Mouse (Mus musculus) neural tube, embryonic 13.5 days (tissue): ENCODE measurements around the gene Adh1. TPM values are rescaled to one million over a fixed set of nuclear protein-coding genes. Genes with fewer than 3 reads are reported as not detected.

ENCODE experiments used
- ATAC-seq: fragments of 200-750 bp; cut with Nextera tagmentation; 2 replicates; pipeline ENCODE4 v1.8.0; 2017; ENCODE audit warnings: low read depth, mild to moderate bottlenecking, moderate TSS enrichment, moderate library complexity
- H3K27ac ChIP-seq: fragments of 300-500 bp; sonication (generic); replicated peaks from 2 replicates; pipeline ENCODE4 v1.5.1; 2015; ENCODE audit warnings: moderate library complexity, mild to moderate bottlenecking, inconsistent platforms
- H3K27me3 ChIP-seq: fragments of 300-500 bp; sonication (generic); 2 replicates; pipeline ENCODE4 v1.6.1; 2015; ENCODE audit warnings: mild to moderate bottlenecking, inconsistent platforms
- H3K36me3 ChIP-seq: fragments of 300-500 bp; sonication (generic); 2 replicates; pipeline ENCODE4 v1.6.1; 2015; ENCODE audit warnings: mild to moderate bottlenecking, inconsistent platforms
- H3K4me1 ChIP-seq: fragments of 300-500 bp; sonication (generic); replicated peaks from 2 replicates; pipeline ENCODE4 v1.6.1; 2015; ENCODE audit warnings: inconsistent platforms
- H3K4me2 ChIP-seq: fragments of 300-500 bp; sonication (generic); 2 replicates; pipeline ENCODE4 v1.6.1; 2015; ENCODE audit warnings: inconsistent platforms, mild to moderate bottlenecking, moderate library complexity
- H3K4me3 ChIP-seq: fragments of 300-500 bp; sonication (generic); 2 replicates; pipeline ENCODE4 v1.5.1; 2015; ENCODE audit warnings: mild to moderate bottlenecking, inconsistent platforms
- H3K9ac ChIP-seq: fragments of 300-500 bp; sonication (generic); 2 replicates; pipeline ENCODE4 v1.6.1; 2015; ENCODE audit warnings: moderate library complexity, mild to moderate bottlenecking, inconsistent platforms
- H3K9me3 ChIP-seq: fragments of 300-500 bp; sonication (generic); 2 replicates; pipeline ENCODE4 v1.6.1; 2016; ENCODE audit warnings: inconsistent platforms
- WGBS: fragments of 180-500 bp; shearing (Covaris S2); methylation state at CpG from one replicate; pipeline ENCODE4 v1.1.7; 2015; 5-methylcytosine and 5-hydroxymethylcytosine counted together
- polyA plus RNA-seq: library from polyadenylated mRNA; unstranded; fragments of >200 nt; fragmentation: Nextera tagmentation; extraction: Ambion mirVana; gene quantifications from 2 replicates; pipeline ENCODE4 v1.2.1, GENCODE M21; 2015

The Adh1 gene
- polyA plus RNA-seq, 1 experiment from 2014 or later: 3.6 TPM

DNA sequence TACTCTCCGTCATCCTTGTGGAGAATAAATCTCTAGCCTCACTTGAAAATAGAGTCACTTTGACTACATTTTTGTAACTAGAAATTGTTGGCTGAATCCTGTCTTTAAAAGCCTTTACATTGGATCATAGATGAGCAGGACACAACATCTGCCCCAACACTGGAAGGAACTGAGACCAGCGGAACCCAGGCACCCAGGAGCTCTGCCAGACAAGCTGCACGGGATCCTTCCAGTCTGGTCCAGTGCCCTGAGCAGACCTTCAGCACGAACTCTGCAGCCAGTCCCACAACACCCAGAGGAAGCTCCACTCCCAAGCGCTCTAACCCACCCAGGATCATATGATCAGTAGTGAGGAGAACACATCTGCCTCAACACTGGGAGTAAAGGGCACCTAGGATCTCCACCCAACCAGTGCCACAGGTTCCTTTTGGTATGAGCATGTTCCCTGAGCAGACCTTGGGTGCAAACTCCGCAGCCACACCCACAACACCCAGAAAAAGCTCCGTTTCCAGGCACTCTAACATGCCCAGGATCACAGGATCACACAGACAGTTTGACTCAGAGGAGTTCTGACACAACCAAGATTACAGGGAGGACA lies 32.6 kb downstream of the Adh1 start:
- no peaks in the 10 kb centered on the region for H3K4me1 ChIP-seq
- H3K27ac ChIP-seq: no peak overlapping the region
- H3K9me3 ChIP-seq: peaks cover 11% of the 10 kb centered on the region
- H3K4me3 ChIP-seq: no peak overlapping the region
- H3K9ac ChIP-seq: no peak overlapping the region
- no peak overlapping the region for H3K4me2 ChIP-seq
- no peaks in the 10 kb centered on the region for H3K27me3 ChIP-seq
- no peaks in the 10 kb centered on the region for H3K36me3 ChIP-seq
- 93% methylated on average over 7 of the region's 7 CpGs for WGBS
- no peak for ATAC-seq

DNA sequence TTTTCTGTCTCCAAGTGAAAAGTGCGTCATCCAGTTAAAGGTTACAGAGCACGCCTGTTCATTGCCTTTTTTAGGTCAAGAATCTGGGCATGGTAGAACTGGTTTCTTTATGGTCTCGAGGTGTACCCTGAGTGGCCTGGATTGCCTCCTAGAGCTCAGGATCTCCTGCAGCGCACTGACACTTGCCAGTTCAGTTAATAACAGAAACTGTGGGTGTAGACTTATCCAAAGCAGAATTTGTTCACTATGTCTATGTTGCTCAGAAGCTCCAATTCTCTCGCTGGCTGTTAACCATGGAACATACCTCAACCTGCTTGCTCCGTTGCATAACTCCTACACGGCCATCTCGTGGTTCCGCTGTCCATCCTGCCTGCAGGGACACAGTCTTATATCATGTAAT lies 39.3 kb downstream of the Adh1 start:
- ATAC-seq: no peak
- WGBS: 95% methylated on average over 9 of the region's 9 CpGs
- H3K27me3 ChIP-seq: no peaks in the 10 kb centered on the region

DNA sequence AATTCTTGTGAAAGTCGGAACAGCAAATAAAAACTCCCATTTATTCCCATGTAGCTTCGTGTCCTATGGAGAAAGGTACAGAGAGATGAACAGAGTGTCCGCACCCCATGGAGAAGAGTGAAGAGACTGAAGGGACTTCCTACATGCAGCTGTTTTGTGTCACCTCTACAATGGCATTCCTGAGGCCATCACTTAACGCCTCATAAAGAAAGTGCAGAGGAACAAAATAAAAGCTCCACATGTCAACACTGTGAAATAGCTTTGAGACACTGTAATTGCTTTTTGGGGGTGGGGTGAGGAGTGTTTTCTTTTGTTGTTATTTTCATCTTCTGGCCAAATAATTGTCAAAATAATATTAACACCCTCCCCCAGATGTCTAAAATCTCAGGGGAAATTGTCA lies 41.9 kb downstream of the Adh1 start:
- Histone ChIP-seq H3K9ac (no peak overlapping the region), H3K27me3 (no peaks in the 10 kb centered on the region), H3K4me2 (no peak overlapping the region), H3K27ac (no peak overlapping the region), H3K9me3 (peaks cover 14% of the 10 kb centered on the region), H3K36me3 (no peaks in the 10 kb centered on the region), H3K4me3 (no peak overlapping the region), H3K4me1 (peaks cover 16% of the 10 kb centered on the region)
- 31% methylated on average over 4 of the region's 4 CpGs for WGBS
- ATAC-seq: no peak

More for the DNA sequence above, 39.3 kb downstream of the Adh1 start:
- peaks cover 18% of the 10 kb centered on the region for H3K9me3 ChIP-seq
- H3K4me1 ChIP-seq: peaks cover 16% of the 10 kb centered on the region
- no peaks in the 10 kb centered on the region for H3K36me3 ChIP-seq
- H3K9ac ChIP-seq: no peak overlapping the region
- no peak overlapping the region for H3K4me2 ChIP-seq
- no peak overlapping the region for H3K4me3 ChIP-seq
- no peak overlapping the region for H3K27ac ChIP-seq

DNA sequence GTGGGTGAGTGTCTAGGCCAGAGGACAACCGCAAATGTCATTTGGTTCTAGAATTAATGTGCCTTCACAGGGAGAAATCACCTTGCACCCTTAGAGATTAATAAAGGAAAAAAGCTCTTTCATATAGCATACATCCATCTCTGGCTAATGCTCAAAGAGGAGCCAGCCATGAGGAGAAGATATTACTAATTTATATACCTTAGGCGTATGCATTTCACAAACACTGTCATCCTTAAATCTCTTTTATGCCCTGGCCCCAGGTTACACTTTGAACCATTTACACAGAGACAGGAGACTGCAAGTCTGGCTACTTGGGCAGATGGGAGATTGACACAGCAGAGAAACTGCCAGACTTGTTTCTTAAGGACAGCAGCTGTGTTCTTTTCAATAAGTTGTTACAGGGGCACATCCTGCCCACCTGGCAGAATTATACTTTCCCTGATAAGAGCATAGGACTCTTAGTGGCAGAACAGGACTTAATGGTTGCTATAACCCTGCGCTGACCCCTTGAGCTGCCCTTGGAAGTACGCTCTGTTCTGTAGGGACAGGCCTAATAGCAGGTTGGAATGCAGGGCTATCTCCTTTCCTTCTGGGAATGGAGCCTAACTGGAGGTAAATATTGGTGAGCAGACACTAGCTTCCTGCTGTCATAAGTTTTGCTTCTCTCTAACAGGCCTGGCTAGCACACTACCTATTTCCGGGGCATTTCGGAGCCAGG lies 43.1 kb downstream of the Adh1 start:
- Histone ChIP-seq H3K9me3 (0 out of 2 replicates have a peak, but pooled peaks cover 2% of the 10 kb centered on the region), H3K4me1 (peaks cover 16% of the 10 kb centered on the region), H3K27ac (no peak overlapping the region), H3K27me3 (no peaks in the 10 kb centered on the region), H3K9ac (no peak overlapping the region), H3K36me3 (no peaks in the 10 kb centered on the region), H3K4me3 (no peak overlapping the region), H3K4me2 (no peak overlapping the region)
- peak; percentile 36; the same call in 1 of the 2 replicates for ATAC-seq
- WGBS: 70% methylated on average over 6 of the region's 6 CpGs

DNA sequence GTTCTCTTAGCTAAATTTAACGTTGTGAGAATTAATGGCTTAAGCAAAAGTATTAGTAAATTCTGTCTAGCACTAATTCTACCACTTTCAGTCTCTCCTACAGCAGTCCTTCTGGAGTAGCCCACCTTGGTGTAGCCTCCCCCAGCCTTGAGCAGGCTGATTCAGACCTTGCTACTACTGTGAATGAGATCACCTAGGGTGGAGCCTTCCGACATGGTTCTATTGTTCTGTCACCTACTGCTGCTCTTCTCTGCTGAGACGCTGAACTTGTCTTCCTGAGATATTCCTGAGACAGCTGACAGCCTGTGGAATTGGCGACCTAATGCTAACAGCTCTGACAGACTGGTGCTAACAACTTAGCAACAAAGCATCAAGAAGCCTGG lies 43.7 kb downstream of the Adh1 start:
- ATAC-seq: no peak
- Histone ChIP-seq H3K36me3 (no peaks in the 10 kb centered on the region), H3K4me1 (peaks cover 16% of the 10 kb centered on the region), H3K9me3 (no peaks in the 10 kb centered on the region), H3K4me2 (no peak overlapping the region), H3K27ac (no peak overlapping the region), H3K4me3 (no peak overlapping the region), H3K27me3 (no peaks in the 10 kb centered on the region), H3K9ac (no peak overlapping the region)
- WGBS: 43% methylated on average over 4 of the region's 4 CpGs

DNA sequence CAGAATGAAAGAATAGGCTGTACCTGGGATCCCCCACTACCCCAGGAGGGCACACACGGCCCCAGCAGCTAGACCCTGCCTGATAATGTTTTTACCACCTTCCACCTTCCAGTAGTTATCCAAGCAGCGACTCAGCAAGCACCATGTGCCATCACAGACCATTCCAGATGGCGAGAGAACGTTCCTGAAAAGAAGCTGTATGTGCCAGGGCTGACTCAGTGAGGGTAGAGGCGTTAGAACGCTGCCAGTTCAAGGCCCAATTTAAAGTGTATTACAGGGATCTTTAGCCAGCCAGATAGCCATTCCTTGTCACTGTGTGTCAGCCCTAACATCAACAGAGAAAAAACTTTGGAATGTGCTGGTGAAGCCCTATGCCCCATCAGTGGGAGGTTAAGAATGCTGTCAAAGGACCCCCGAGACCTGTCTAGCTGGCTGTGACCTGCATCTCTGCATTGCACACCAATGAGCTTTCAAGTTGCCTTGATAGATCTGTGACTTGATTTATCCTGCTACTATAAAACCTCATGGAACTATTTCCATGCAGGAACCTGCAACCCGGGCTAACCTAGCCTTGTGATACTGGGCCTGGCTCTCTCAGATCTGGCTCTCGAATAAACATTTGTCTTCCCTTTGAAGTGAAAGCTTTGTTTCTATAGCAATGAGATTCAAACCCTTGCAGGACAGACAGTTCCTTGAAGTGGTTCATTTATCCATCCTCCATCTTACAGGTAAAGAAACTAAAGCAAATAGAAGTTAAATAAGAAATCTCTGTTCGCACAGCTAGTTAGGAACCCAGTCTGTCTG lies 44.9 kb downstream of the Adh1 start:
- Histone ChIP-seq H3K9ac (no peak overlapping the region), H3K36me3 (no peaks in the 10 kb centered on the region), H3K4me2 (no peak overlapping the region), H3K4me3 (no peak overlapping the region), H3K9me3 (no peaks in the 10 kb centered on the region), H3K27ac (no peak overlapping the region), H3K4me1 (peaks cover 16% of the 10 kb centered on the region), H3K27me3 (no peaks in the 10 kb centered on the region)
- no peak for ATAC-seq
- 68% methylated on average over 10 of the region's 10 CpGs for WGBS

DNA sequence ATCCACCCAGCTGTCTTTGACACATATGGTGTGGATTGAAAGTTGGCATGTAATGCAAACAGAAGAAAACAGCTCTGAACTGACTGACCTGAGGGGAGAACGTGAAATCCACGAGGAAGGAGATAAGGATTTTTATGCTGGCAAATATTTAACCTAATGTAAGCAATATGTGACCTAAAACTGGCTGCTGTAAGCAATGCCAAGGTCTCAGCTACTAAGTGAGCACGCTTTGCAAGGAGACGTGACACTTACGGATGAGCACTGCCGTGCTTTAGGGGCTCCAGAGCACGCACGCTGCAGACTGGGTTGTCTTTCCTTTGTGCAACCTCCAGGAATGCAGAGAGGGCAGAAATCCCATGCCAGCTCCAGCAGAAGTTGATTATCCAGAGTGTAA lies 45.5 kb downstream of the Adh1 start:
- Histone ChIP-seq H3K36me3 (no peaks in the 10 kb centered on the region), H3K9ac (no peak overlapping the region), H3K27me3 (no peaks in the 10 kb centered on the region), H3K4me2 (no peak overlapping the region), H3K4me3 (no peak overlapping the region), H3K9me3 (no peaks in the 10 kb centered on the region), H3K27ac (no peak overlapping the region), H3K4me1 (peaks cover 16% of the 10 kb centered on the region)
- ATAC-seq: no peak
- WGBS: 59% methylated on average over 8 of the region's 8 CpGs

DNA sequence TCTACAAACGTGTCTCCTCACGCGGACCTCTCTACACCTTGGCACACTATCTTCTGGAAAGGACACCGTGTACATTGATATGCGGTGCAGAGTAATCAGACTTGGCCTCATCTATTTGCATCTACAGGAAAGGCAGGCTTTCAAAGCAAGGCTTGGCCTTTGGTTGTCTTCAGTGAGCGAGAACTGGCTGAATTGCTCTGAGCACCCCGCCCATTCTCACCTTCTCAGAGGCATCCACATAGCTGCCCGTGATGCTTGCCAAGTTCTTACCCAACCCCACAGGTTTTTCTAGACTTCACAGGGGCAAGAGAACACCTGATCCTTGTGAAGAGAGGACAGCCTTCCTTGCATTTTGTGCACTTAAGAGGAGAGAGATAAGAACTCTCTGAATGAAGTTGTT lies 49.1 kb downstream of the Adh1 start:
- Histone ChIP-seq H3K4me2 (no peak overlapping the region), H3K4me3 (no peak overlapping the region), H3K9ac (no peak overlapping the region), H3K27ac (no peak overlapping the region), H3K9me3 (no peaks in the 10 kb centered on the region), H3K4me1 (no peaks in the 10 kb centered on the region), H3K36me3 (no peaks in the 10 kb centered on the region), H3K27me3 (no peaks in the 10 kb centered on the region)
- WGBS: 91% methylated on average over 8 of the region's 8 CpGs
- ATAC-seq: no peak

DNA sequence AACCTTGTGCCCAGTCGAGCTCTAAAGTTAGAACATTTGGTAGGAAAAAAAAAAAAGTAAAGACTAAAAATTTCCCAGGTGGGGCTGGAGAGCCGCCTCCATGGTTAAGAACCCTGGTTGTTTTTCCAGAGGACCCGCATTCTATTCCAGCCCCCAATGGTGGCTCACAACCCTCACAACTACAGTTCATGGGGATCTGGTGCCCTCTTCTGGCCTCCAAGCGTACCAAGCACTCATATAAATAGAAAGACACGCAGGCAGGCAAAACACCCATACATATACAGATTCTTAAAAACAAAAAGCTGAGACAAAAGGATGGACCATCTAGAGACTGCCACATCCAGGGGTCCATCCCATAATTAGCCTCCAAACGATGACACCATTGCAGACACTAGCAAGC lies 50.2 kb downstream of the Adh1 start:
- H3K27me3 ChIP-seq: no peaks in the 10 kb centered on the region
- WGBS: 87% methylated on average over 6 of the region's 6 CpGs
- H3K4me3 ChIP-seq: no peak overlapping the region
- no peak overlapping the region for H3K27ac ChIP-seq
- no peaks in the 10 kb centered on the region for H3K4me1 ChIP-seq
- H3K9me3 ChIP-seq: no peaks in the 10 kb centered on the region
- no peak overlapping the region for H3K4me2 ChIP-seq
- ATAC-seq: no peak
- H3K36me3 ChIP-seq: no peaks in the 10 kb centered on the region
- H3K9ac ChIP-seq: no peak overlapping the region

DNA sequence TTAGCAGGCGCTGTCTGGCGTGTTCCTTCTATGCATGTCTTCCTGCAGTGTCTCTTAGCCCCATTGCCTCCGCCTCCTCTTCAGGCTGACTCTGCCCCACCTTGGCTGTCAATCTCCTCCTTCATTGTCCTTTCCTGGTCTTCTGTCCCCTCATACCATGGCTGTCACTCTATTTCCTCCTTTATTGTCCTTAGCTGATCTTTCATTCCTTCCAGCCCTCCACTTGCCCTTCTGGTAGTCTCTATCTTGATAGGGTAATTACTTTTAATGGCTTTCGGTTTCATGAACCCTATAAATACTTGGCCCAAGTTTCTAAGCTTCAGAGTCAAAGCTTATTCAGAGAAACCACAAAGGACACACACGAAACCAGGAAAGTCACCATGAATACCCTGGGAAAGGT lies 52.2 kb downstream of the Adh1 start, which contains the start of gene Adh6a:
TSS of gene Adh6a (plus strand) at position 322 of the 400 bp plus-strand sequence.
- Histone ChIP-seq H3K4me3 (no peak within 1 kb of the TSS), H3K27me3 (no peaks in the 10 kb centered on the region), H3K4me2 (no peak within 1 kb of the TSS), H3K36me3 (no peaks in the 10 kb centered on the region), H3K9ac (no peak within 1 kb of the TSS), H3K4me1 (no peaks in the 10 kb centered on the region), H3K27ac (no peak within 1 kb of the TSS), H3K9me3 (no peaks in the 10 kb centered on the region)
- no peak for ATAC-seq
- 87% methylated on average over 5 of the region's 5 CpGs for WGBS

DNA sequence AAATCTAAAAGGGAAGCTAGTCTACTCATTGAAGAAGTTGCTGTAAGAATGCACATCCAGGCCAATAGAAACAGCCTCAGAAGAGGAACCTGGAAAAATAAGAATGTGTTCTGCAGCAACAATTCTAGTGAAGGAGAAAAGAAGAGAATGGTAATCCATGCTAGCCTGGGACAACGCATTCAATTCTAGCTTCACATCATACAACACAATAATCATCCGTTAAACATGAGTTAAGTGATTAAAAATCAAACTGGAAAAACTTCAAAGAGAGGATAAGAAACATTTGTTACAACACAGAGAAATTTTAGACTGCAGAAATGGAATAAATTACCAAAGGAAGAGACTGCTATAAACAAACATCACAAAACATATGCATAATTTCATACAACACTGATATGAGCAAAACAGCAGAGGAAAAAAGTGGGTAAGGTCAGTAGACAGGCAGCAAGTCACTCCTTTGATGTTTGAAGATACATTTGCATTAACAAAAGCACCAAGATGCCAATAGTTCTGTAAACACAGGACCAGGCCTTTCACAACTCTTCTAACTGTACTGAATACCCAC lies 56.2 kb downstream of the Adh1 start:
- no peak for ATAC-seq
- Histone ChIP-seq H3K9me3 (no peaks in the 10 kb centered on the region), H3K27ac (no peak overlapping the region), H3K27me3 (no peaks in the 10 kb centered on the region), H3K4me2 (no peak overlapping the region), H3K4me1 (no peaks in the 10 kb centered on the region), H3K4me3 (no peak overlapping the region), H3K36me3 (no peaks in the 10 kb centered on the region), H3K9ac (no peak overlapping the region)
- 85% methylated on average over 2 of the region's 2 CpGs for WGBS

DNA sequence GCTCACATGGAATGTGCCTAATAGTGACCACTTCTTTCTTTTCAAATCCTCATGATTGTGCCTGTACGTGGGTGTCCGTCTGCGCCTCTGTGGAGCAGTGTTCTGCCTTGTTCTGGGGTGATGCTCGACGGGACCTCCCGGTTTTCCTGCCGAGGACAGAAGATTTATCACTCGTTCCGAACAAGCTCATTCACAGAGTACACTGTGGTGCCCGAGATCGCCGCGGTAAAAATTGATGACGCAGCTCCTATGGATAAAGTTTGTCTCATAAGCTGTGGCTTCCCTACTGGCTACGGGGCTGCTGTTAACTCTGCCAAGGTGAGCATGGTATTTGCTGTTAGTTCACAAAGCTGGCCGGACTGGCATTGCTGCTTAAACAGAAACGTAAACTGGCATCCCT lies 64.2 kb downstream of the Adh1 start:
- Histone ChIP-seq H3K27ac (no peak overlapping the region), H3K9ac (no peak overlapping the region), H3K4me2 (no peak overlapping the region), H3K9me3 (0 out of 2 replicates have a peak, but pooled peaks cover 6% of the 10 kb centered on the region), H3K4me1 (no peaks in the 10 kb centered on the region), H3K36me3 (no peaks in the 10 kb centered on the region), H3K4me3 (no peak overlapping the region), H3K27me3 (no peaks in the 10 kb centered on the region)
- WGBS: 79% methylated on average over 17 of the region's 17 CpGs
- no peak for ATAC-seq
